Mouse (Mus musculus): Measurements from ENCODE around the gene Snx19.

- no peak for TF ChIP-seq CTCF (IDR thresholded peaks at IDR 0.05; ENCODE audit: control insufficient read depth, insufficient read depth, insufficient replicate concordance, low read depth, low read length)
- TF ChIP-seq POLR2A (IDR thresholded peaks at IDR 0.05; ENCODE audit: control insufficient read depth, low read depth, low read length): no peak
Observed at GRCm38 (mm10) chr9:30435902-30436585, 9.1 kb downstream of the Snx19 start.

Data from testis, adult 2 months (tissue).